Mouse (Mus musculus): ENCODE results near the gene Afdn. TPM values are rescaled to one million over a fixed set of nuclear protein-coding genes. Genes with fewer than 3 reads are reported as not detected.

The Afdn gene
- total and polyA plus RNA-seq, 2 experiments from 2014 or later: 41.9 to 52.8 TPM

GRCm38 (mm10) chr17:13797691-13798090, 37.4 kb downstream of the Afdn start:
- 73% methylated on average over 1 of the region's 1 CpGs for WGBS
- TF ChIP-seq CTCF (IDR thresholded peaks at IDR 0.05; ENCODE audit: low read depth) (no peak), EP300 (IDR thresholded peaks at IDR 0.05; ENCODE audit: low read depth) (no peak)
- ATAC-seq (ENCODE audit: insufficient read depth, low read depth) (no peak), DNase-seq (ENCODE audit: low spot score) (no peak)
- H3K36me3 ChIP-seq (replicated peaks; ENCODE audit: control insufficient read depth, insufficient read depth, low read length): no peaks in the 10 kb centered on the region
- H3K4me2 ChIP-seq (ENCODE audit: low read depth, low read length): no peak overlapping the region
- no peak overlapping the region for H3K4me3 ChIP-seq (ENCODE audit: low read depth, low read length)
- H3K27me3 ChIP-seq (ENCODE audit: control insufficient read depth, insufficient read depth, low read length): no peaks in the 10 kb centered on the region
- H3K9ac ChIP-seq (replicated peaks; ENCODE audit: low read depth, low read length): no peak overlapping the region
- H3K27ac ChIP-seq (ENCODE audit: low read depth): no peak overlapping the region
- H3K9me3 ChIP-seq (replicated peaks; ENCODE audit: control insufficient read depth, low read length): no peaks in the 10 kb centered on the region
- H3K4me1 ChIP-seq (ENCODE audit: control insufficient read depth, insufficient read depth): no peaks in the 10 kb centered on the region

- WGBS: 61% methylated on average over 2 of the region's 2 CpGs
- no peak for TF ChIP-seq EP300 (IDR thresholded peaks at IDR 0.05; ENCODE audit: low read depth)
- no peak for TF ChIP-seq CTCF (IDR thresholded peaks at IDR 0.05; ENCODE audit: low read depth)
Measured at GRCm38 (mm10) chr17:13802836-13803408, 42.6 kb downstream of the Afdn start.

GRCm38 (mm10) chr17:13806016-13806415, 45.7 kb downstream of the Afdn start:
- no peak for ATAC-seq (ENCODE audit: insufficient read depth, low read depth)
- 93% methylated on average over 1 of the region's 1 CpGs for WGBS
- Histone ChIP-seq H3K36me3 (replicated peaks; ENCODE audit: control insufficient read depth, insufficient read depth, low read length) (peaks cover 46% of the 10 kb centered on the region), H3K4me2 (ENCODE audit: low read depth, low read length) (no peak overlapping the region), H3K4me1 (ENCODE audit: control insufficient read depth, insufficient read depth) (no peaks in the 10 kb centered on the region), H3K27ac (ENCODE audit: low read depth) (no peak overlapping the region), H3K9me3 (replicated peaks; ENCODE audit: control insufficient read depth, low read length) (no peaks in the 10 kb centered on the region), H3K4me3 (ENCODE audit: low read depth, low read length) (no peak overlapping the region), H3K27me3 (ENCODE audit: control insufficient read depth, insufficient read depth, low read length) (no peaks in the 10 kb centered on the region), H3K9ac (replicated peaks; ENCODE audit: low read depth, low read length) (no peak overlapping the region)
- TF ChIP-seq CTCF (IDR thresholded peaks at IDR 0.05; ENCODE audit: low read depth): no peak
- TF ChIP-seq EP300 (IDR thresholded peaks at IDR 0.05; ENCODE audit: low read depth): no peak
- no peak for DNase-seq (ENCODE audit: low spot score)

More at GRCm38 (mm10) chr17:13802836-13803408, 42.6 kb downstream of the Afdn start:
- no peaks in the 10 kb centered on the region for H3K27me3 ChIP-seq (ENCODE audit: control insufficient read depth, insufficient read depth, low read length)
- DNase-seq (ENCODE audit: low spot score) (no peak), ATAC-seq (ENCODE audit: insufficient read depth, low read depth) (no peak)
- H3K9me3 ChIP-seq (replicated peaks; ENCODE audit: control insufficient read depth, low read length): no peaks in the 10 kb centered on the region
- no peak overlapping the region for H3K27ac ChIP-seq (ENCODE audit: low read depth)
- H3K9ac ChIP-seq (replicated peaks; ENCODE audit: low read depth, low read length): no peak overlapping the region
- H3K4me1 ChIP-seq (ENCODE audit: control insufficient read depth, insufficient read depth): no peaks in the 10 kb centered on the region
- no peak overlapping the region for H3K4me2 ChIP-seq (ENCODE audit: low read depth, low read length)
- no peak overlapping the region for H3K4me3 ChIP-seq (ENCODE audit: low read depth, low read length)
- peaks cover 28% of the 10 kb centered on the region for H3K36me3 ChIP-seq (replicated peaks; ENCODE audit: control insufficient read depth, insufficient read depth, low read length)

- Histone ChIP-seq H3K36me3 (replicated peaks; ENCODE audit: control insufficient read depth, insufficient read depth, low read length) (peaks cover 33% of the 10 kb centered on the region; the same call in 1 of the 2 replicates), H3K4me1 (ENCODE audit: control insufficient read depth, insufficient read depth) (no peaks in the 10 kb centered on the region), H3K4me2 (ENCODE audit: low read depth, low read length) (no peak overlapping the region), H3K9me3 (replicated peaks; ENCODE audit: control insufficient read depth, low read length) (no peaks in the 10 kb centered on the region), H3K9ac (replicated peaks; ENCODE audit: low read depth, low read length) (no peak overlapping the region), H3K27ac (ENCODE audit: low read depth) (no peak overlapping the region), H3K27me3 (ENCODE audit: control insufficient read depth, insufficient read depth, low read length) (no peaks in the 10 kb centered on the region), H3K4me3 (ENCODE audit: low read depth, low read length) (no peak overlapping the region)
- DNase-seq (ENCODE audit: low spot score): no peak
- WGBS: 86% methylated on average over 2 of the region's 2 CpGs
- TF ChIP-seq CTCF (IDR thresholded peaks at IDR 0.05; ENCODE audit: low read depth): no peak
- no peak for TF ChIP-seq EP300 (IDR thresholded peaks at IDR 0.05; ENCODE audit: low read depth)
- no peak for ATAC-seq (ENCODE audit: insufficient read depth, low read depth)
Measured at GRCm38 (mm10) chr17:13817789-13818188, 57.5 kb downstream of the Afdn start.

GRCm38 (mm10) chr17:13819342-13819741, 59.0 kb downstream of the Afdn start:
- no peaks in the 10 kb centered on the region for H3K9me3 ChIP-seq (replicated peaks; ENCODE audit: control insufficient read depth, low read length)
- H3K27ac ChIP-seq (ENCODE audit: low read depth): no peak overlapping the region
- H3K4me3 ChIP-seq (ENCODE audit: low read depth, low read length): no peak overlapping the region
- no peaks in the 10 kb centered on the region for H3K27me3 ChIP-seq (ENCODE audit: control insufficient read depth, insufficient read depth, low read length)
- TF ChIP-seq EP300 (IDR thresholded peaks at IDR 0.05; ENCODE audit: low read depth): no peak
- no peak for TF ChIP-seq CTCF (IDR thresholded peaks at IDR 0.05; ENCODE audit: low read depth)
- no peaks in the 10 kb centered on the region for H3K4me1 ChIP-seq (ENCODE audit: control insufficient read depth, insufficient read depth)
- no peak overlapping the region for H3K4me2 ChIP-seq (ENCODE audit: low read depth, low read length)
- H3K9ac ChIP-seq (replicated peaks; ENCODE audit: low read depth, low read length): no peak overlapping the region
- H3K36me3 ChIP-seq (replicated peaks; ENCODE audit: control insufficient read depth, insufficient read depth, low read length): peaks cover 35% of the 10 kb centered on the region; the same call in 1 of the 2 replicates
- WGBS: 92% methylated on average over 4 of the region's 4 CpGs
- ATAC-seq (ENCODE audit: insufficient read depth, low read depth) (no peak), DNase-seq (ENCODE audit: low spot score) (no peak)

- no peak overlapping the region for H3K4me2 ChIP-seq (ENCODE audit: low read depth, low read length)
- H3K4me1 ChIP-seq (ENCODE audit: control insufficient read depth, insufficient read depth): no peaks in the 10 kb centered on the region
- H3K9ac ChIP-seq (replicated peaks; ENCODE audit: low read depth, low read length): no peak overlapping the region
- no peaks in the 10 kb centered on the region for H3K9me3 ChIP-seq (replicated peaks; ENCODE audit: control insufficient read depth, low read length)
- peaks cover 43% of the 10 kb centered on the region for H3K36me3 ChIP-seq (replicated peaks; ENCODE audit: control insufficient read depth, insufficient read depth, low read length)
- H3K4me3 ChIP-seq (ENCODE audit: low read depth, low read length): no peak overlapping the region
- ATAC-seq (ENCODE audit: insufficient read depth, low read depth) (no peak), DNase-seq (ENCODE audit: low spot score) (no peak)
- no peaks in the 10 kb centered on the region for H3K27me3 ChIP-seq (ENCODE audit: control insufficient read depth, insufficient read depth, low read length)
- 94% methylated on average over 2 of the region's 2 CpGs for WGBS
- no peak for TF ChIP-seq CTCF (IDR thresholded peaks at IDR 0.05; ENCODE audit: low read depth)
- no peak for TF ChIP-seq EP300 (IDR thresholded peaks at IDR 0.05; ENCODE audit: low read depth)
- no peak overlapping the region for H3K27ac ChIP-seq (ENCODE audit: low read depth)
Measured at GRCm38 (mm10) chr17:13820676-13821075, 60.3 kb downstream of the Afdn start.

Data from heart, postnatal 0 days (tissue).